Mouse (Mus musculus): Measurements from ENCODE around the gene Gm8334. TPM values are rescaled to one million over a fixed set of nuclear protein-coding genes. Genes with fewer than 3 reads are reported as not detected.
"Not testable (repeated sequence)": the region's sequence is repeated elsewhere in the genome, so short reads cannot be mapped to it uniquely, and the experiment has no call there.

Gm8334 gene
- total RNA-seq (2021) = not detected
- long read RNA-seq, experiment 1 = 0 reads
- long read RNA-seq, experiment 2 = 0 reads

DNA sequence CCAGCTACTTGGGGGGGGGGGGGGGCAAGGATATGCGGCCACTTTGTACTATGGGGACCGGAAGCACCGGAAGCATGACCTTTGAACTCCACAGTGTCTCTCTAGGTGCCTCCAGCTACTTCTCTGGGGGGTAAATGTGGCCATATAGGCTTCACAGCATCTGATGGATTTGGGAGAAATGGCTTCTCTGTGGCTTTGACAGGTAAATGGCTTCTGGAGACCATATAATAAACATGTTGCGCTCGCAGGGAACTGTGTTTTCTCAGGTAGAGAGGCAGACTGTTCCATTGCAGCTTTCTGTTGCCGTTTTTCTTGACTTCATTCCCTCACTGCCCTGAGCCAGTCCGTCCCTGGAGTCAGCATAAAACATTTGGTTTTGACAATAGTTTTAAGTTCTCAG is at the start of gene Gm8334:
Gene Gm8334, minus strand, starts transcription at position 101 of the 400 bp plus-strand sequence.
- not testable (repeated sequence) for DNase-seq (ENCODE audit: low spot score in 2 of 2)

DNA sequence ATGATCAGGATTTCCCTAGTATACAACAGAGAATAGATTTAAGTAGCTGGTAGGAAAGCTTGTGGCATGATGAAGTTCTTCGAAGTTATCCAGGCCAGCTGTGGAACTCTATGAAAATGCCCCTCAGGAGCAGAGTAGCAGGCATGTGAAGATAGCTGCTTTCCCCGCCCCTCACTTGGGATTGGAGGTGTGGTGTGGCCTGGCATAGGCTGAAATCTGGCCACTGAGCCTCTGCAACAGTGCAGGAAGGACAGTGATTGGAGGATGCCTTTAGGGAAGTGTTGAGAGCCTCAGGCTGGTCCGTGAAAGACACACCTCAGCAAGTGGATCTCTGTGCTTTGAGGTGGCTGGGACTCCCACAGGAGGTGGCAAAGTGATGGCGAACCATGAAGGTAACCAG is 48.3 kb upstream of the Gm8334 start, which contains the start of gene Gm15127:
Gene Gm15127, plus strand, starts transcription at position 301 of the 400 bp plus-strand sequence.
- not testable (repeated sequence) for DNase-seq (ENCODE audit: low spot score in 2 of 2)

Other genes starting within 250 kb of the Gm8334 start
- gene Gm15114, start 126.2 kb downstream of the Gm8334 start, total RNA-seq (2021) = not detected
- not detected for gene Gm15127, start 48.4 kb upstream of the Gm8334 start, total RNA-seq (2021)
- gene Luzp4, start 242.5 kb upstream of the Gm8334 start, total RNA-seq (2021) = not detected

All from adrenal gland, adult 18-20 months (tissue).